Mouse (Mus musculus): ENCODE results near the gene Maco1.

GRCm38 (mm10) chr4:134774126-134774525, 79.0 kb downstream of the Maco1 start:
- TF ChIP-seq CTCF (IDR thresholded peaks at IDR 0.05; ENCODE audit: insufficient read depth, low read length) = no peak
- no peak for TF ChIP-seq POLR2A (IDR thresholded peaks at IDR 0.05; ENCODE audit: borderline replicate concordance, extremely low read depth, low read depth, low read length)

Data from lung, adult 2 months (tissue).